Mouse (Mus musculus) forebrain, embryonic 13.5 days (tissue): ENCODE measurements around the gene Actr10. TPM values are rescaled to one million over a fixed set of nuclear protein-coding genes. Genes with fewer than 3 reads are reported as not detected.

Source experiments
- ATAC-seq: fragments of 200-750 bp; cut with Nextera tagmentation; 2 replicates; pipeline ENCODE4 v1.8.0; 2017
- H3K27ac ChIP-seq: fragments of 300-500 bp; sonication (generic); 2 replicates; pipeline ENCODE4 v1.5.1; 2015; ENCODE audit warnings: inconsistent platforms, mild to moderate bottlenecking, moderate library complexity
- H3K27me3 ChIP-seq: fragments of 300-500 bp; sonication (generic); 2 replicates; pipeline ENCODE4 v1.6.1; 2015; ENCODE audit warnings: mild to moderate bottlenecking, inconsistent platforms
- H3K36me3 ChIP-seq: fragments of 300-500 bp; sonication (generic); 2 replicates; pipeline ENCODE4 v1.6.1; 2015; ENCODE audit warnings: mild to moderate bottlenecking, inconsistent platforms; ENCODE audit not compliant: poor library complexity, severe bottlenecking
- H3K4me1 ChIP-seq: fragments of 300-500 bp; sonication (generic); 2 replicates; pipeline ENCODE4 v1.6.1; 2015; ENCODE audit warnings: inconsistent platforms
- H3K4me2 ChIP-seq: fragments of 300-500 bp; sonication (generic); 2 replicates; pipeline ENCODE4 v1.6.1; 2015; ENCODE audit warnings: inconsistent platforms, mild to moderate bottlenecking, moderate library complexity
- H3K4me3 ChIP-seq: fragments of 300-500 bp; sonication (generic); 2 replicates; pipeline ENCODE4 v1.5.1; 2015; ENCODE audit warnings: mild to moderate bottlenecking, inconsistent platforms
- H3K9ac ChIP-seq: fragments of 300-500 bp; sonication (generic); 2 replicates; pipeline ENCODE4 v1.6.1; 2015; ENCODE audit warnings: mild to moderate bottlenecking, inconsistent platforms
- H3K9me3 ChIP-seq: fragments of 300-500 bp; sonication (generic); replicated peaks from 2 replicates; pipeline ENCODE4 v1.6.1; 2016; ENCODE audit warnings: inconsistent platforms
- WGBS: fragments of 180-500 bp; shearing (Covaris S2); methylation state at CpG from one replicate; pipeline ENCODE4 v1.1.7; 2015; 5-methylcytosine and 5-hydroxymethylcytosine counted together
- polyA plus RNA-seq: library from polyadenylated mRNA; unstranded; fragments of >200 nt; fragmentation: Nextera tagmentation; extraction: Ambion mirVana; gene quantifications from 2 replicates; pipeline ENCODE4 v1.2.1, GENCODE M21; 2015

The Actr10 gene
- polyA plus RNA-seq = 272 and 281 TPM in 2 replicates

DNA sequence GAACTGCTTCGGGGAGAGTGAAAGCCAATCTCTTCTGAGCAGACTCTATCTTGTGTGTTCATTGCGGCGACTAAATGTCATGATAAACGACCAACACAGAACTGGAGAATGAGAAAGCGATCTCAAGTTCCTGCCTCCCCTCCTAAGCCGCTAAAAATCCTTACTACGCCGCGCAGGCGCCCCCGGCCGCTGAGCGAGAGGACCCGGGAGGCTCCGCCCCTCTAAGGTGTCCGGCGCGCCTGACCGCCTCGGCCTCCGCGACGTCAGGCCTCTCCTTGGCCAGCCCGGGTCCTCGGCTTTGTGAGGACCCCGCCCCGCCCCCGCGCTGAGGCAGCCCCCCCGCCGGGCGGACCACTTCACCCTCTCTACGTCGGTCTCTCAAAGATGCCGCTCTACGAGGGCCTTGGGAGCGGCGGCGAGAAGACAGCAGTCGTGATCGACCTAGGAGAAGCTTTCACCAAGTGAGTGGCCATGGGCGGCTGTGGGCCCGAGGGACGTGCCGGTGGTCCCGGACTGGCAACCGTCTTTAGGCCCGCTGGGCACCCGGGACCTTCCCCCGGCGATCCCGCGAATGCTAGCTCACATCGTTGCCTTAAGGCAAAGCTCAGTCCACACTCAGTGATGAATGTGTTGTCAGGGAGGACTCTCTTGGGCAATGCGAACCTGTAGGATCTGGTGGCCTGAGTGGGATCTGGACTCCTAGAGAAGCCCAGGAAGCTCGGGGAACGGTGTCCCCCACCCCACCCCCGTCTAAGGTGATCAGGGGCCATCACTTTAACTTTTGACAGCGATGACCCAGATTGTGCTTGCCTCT lies at the start of gene Actr10:
TSS of gene Actr10 (plus strand) at position 287 of the 814 bp plus-strand sequence.
- Histone ChIP-seq H3K9me3 (no peaks in the 10 kb centered on the region), H3K36me3 (peaks cover 14% of the 10 kb centered on the region), H3K27me3 (no peaks in the 10 kb centered on the region), H3K4me3 (peak within 1 kb of the TSS; percentile 86), H3K9ac (peak within 1 kb of the TSS; percentile 92), H3K4me2 (peak within 1 kb of the TSS; percentile 76), H3K4me1 (peaks cover 13% of the 10 kb centered on the region), H3K27ac (peak within 1 kb of the TSS; percentile 74)
- whole genome bisulfite sequencing = under 1% methylated on average over 55 of the region's 59 CpGs
- peak; percentile 99 for ATAC-seq

DNA sequence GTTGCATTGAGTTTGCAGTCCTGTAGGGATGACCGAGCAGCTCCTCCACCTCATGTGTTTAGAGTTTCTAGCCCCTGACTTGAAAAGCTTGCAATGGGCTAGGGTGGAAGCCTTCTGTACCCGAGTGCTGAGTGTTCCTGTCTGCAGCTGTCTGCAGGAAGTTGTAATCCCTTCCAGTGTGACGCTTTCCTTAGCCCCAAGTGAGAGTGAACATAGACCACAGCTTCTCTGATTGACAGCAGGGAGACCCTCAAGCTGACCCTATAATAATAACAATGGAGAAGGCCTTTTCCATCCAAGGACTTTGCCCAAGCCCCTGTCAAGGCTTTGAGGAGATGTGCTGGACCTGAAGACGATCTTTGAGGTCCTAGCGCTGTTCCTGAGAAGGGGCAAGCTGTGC lies 47.3 kb upstream of the Actr10 start:
- no peak for ATAC-seq
- H3K4me2 ChIP-seq = no peak overlapping the region
- H3K4me1 ChIP-seq = no peaks in the 10 kb centered on the region
- no peak overlapping the region for H3K4me3 ChIP-seq
- no peak overlapping the region for H3K9ac ChIP-seq
- H3K27me3 ChIP-seq = no peaks in the 10 kb centered on the region
- WGBS = 73% methylated on average over 5 of the region's 5 CpGs
- peaks cover 26% of the 10 kb centered on the region for H3K36me3 ChIP-seq
- no peaks in the 10 kb centered on the region for H3K9me3 ChIP-seq
- H3K27ac ChIP-seq = no peak overlapping the region

DNA sequence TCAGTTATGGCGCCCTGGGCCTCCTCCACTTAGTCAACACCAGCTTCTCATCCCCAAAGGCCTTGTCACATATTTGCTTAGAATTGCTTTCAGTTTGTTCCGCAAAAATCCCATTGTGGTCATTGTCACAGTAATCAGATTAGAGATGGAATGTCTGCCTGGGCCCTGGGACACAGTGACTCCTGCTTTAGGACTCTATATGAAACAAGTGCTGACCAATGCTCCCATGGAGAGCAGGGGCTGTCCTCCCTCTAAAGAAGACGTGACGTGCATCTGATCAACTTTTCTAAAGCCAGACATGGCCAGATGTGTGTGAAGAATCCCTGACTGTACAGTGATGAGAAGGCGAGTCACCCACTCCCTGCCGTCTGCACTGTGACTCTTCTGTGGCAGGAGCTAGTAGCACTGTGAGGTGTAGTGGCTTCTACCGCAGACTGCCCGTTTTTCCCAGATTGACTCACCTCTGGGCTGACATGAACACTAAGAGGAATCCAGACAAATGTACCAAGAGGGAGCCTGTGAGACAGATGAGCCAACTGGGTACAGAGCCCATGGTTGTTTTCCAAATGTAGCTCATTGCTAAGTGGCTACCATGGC lies 46.7 kb upstream of the Actr10 start:
- no peaks in the 10 kb centered on the region for H3K27me3 ChIP-seq
- no peak overlapping the region for H3K4me2 ChIP-seq
- H3K4me1 ChIP-seq = no peaks in the 10 kb centered on the region
- no peak overlapping the region for H3K27ac ChIP-seq
- peaks cover 26% of the 10 kb centered on the region for H3K36me3 ChIP-seq
- no peaks in the 10 kb centered on the region for H3K9me3 ChIP-seq
- H3K9ac ChIP-seq = no peak overlapping the region
- no peak overlapping the region for H3K4me3 ChIP-seq
- ATAC-seq = no peak
- WGBS = 86% methylated on average over 8 of the region's 8 CpGs

DNA sequence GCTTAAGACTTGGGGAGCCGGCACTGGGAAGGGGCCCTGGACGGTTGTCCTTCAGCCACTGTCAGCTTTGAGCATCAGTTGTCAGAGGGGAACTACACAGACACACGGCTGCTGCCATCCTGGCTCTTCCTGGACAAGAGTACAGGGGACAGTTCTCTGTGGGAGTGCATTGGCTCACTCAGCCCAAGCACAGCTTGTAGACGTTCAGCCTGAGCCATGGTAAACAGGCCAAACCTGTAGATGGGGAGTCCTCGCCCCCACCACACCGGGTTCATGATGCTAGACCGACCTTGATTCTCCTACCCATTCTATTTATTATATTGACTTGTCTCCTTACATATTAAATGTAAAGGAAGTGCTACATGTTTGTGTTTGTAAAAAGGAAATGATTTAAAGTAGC lies 42.4 kb upstream of the Actr10 start:
- no peaks in the 10 kb centered on the region for H3K27me3 ChIP-seq
- no peaks in the 10 kb centered on the region for H3K9me3 ChIP-seq
- H3K36me3 ChIP-seq = peaks cover 30% of the 10 kb centered on the region
- no peak overlapping the region for H3K4me2 ChIP-seq
- no peak overlapping the region for H3K9ac ChIP-seq
- no peak overlapping the region for H3K4me3 ChIP-seq
- no peak overlapping the region for H3K27ac ChIP-seq
- no peaks in the 10 kb centered on the region for H3K4me1 ChIP-seq
- WGBS = 90% methylated on average over 7 of the region's 7 CpGs
- ATAC-seq = no peak

DNA sequence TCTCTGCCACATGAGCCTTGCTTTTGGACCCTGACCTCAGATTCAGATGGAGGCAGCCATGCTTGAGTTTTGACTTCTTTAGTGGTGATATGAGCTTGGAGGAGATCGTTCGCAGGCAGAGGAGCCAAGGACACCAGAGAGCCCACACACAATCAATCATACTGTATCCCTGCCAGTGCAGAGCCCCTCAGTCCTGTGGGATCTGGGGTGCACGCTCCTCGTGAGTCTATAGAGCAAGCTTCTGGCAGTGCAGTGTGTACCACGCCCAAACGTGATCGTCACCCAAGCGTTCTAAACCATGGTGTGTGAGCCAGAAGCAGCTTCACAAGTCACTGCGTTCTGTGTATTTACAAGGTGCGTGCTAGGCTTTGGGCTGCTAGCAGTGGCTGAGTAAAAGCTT lies 41.6 kb upstream of the Actr10 start:
- WGBS = 87% methylated on average over 10 of the region's 10 CpGs
- no peak overlapping the region for H3K27ac ChIP-seq
- ATAC-seq = no peak

DNA sequence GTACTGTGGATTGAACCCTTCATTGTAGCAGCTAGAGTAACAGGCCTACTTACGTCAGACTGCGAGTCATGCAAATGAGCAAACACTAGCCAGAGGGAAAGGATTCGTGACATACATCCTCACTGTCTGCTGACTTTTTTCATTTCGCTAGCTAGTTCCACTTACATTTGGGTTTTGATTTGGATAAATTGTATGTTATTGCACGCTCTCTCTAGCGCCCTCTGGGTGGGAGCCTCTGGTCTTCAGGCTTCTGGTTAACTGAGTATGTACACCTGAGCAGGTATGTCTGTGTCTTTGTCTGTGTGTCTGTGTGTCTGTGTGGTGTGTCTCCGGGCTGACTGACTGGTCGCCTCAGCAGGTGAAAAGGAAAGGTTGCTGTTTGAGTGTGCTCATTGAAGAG lies 40.2 kb upstream of the Actr10 start:
- no peak overlapping the region for H3K9ac ChIP-seq
- no peak overlapping the region for H3K27ac ChIP-seq
- no peaks in the 10 kb centered on the region for H3K9me3 ChIP-seq
- no peaks in the 10 kb centered on the region for H3K27me3 ChIP-seq
- no peak overlapping the region for H3K4me3 ChIP-seq
- H3K4me1 ChIP-seq = no peaks in the 10 kb centered on the region
- ATAC-seq = no peak
- 80% methylated on average over 8 of the region's 8 CpGs for WGBS
- H3K36me3 ChIP-seq = peaks cover 19% of the 10 kb centered on the region
- no peak overlapping the region for H3K4me2 ChIP-seq

More for the DNA sequence above, 41.6 kb upstream of the Actr10 start:
- Histone ChIP-seq H3K27me3 (no peaks in the 10 kb centered on the region), H3K4me1 (no peaks in the 10 kb centered on the region), H3K4me2 (no peak overlapping the region), H3K9ac (no peak overlapping the region), H3K9me3 (no peaks in the 10 kb centered on the region), H3K36me3 (peaks cover 22% of the 10 kb centered on the region), H3K4me3 (no peak overlapping the region)

DNA sequence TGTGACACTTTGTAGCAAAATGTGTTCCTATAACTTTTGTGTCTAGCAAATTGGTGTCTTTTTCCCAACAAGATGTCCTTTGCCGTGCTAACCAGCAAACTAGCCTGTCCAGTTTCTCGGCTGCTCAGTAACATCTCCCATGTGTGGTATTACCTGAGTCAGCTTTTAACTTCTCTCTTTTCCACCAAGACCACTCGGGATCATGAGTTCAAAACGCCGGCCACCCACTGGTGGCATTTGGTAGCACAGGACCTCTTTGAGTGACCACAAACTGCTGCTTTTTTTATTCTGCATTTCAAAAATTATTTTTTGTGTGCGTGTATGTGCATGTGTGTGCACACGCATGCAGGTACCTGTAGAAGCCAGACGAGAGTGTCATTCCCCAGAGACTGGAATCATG lies 39.2 kb upstream of the Actr10 start:
- Histone ChIP-seq H3K9me3 (no peaks in the 10 kb centered on the region), H3K27me3 (no peaks in the 10 kb centered on the region), H3K4me3 (no peak overlapping the region), H3K4me2 (no peak overlapping the region), H3K27ac (no peak overlapping the region), H3K36me3 (peaks cover 19% of the 10 kb centered on the region), H3K9ac (no peak overlapping the region), H3K4me1 (no peaks in the 10 kb centered on the region)
- 88% methylated on average over 8 of the region's 8 CpGs for WGBS
- ATAC-seq = no peak

DNA sequence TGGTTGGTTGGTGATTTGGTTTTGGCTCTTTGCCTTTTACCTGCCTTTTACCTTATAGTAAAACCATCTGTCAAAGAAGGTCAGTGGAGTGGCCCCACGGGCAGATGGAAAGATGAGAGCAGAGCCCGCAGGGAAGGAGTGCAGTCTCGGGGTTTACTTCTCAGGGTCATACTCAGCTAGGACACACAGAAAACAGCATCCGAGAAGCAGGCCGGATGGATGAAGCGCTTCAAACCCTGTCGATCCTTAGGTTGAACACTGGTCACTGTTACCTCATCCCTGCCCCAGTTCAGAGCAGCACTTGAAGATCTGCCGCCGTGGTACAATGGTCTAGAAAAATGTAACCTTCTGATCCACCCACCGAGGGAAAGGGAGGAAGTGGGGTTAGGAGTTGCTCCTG lies 33.2 kb upstream of the Actr10 start:
- H3K4me2 ChIP-seq = no peak overlapping the region
- no peak overlapping the region for H3K27ac ChIP-seq
- H3K9ac ChIP-seq = no peak overlapping the region
- H3K36me3 ChIP-seq = peaks cover 1% of the 10 kb centered on the region; the same call in 1 of the 2 replicates
- no peaks in the 10 kb centered on the region for H3K27me3 ChIP-seq
- no peaks in the 10 kb centered on the region for H3K4me1 ChIP-seq
- WGBS = 91% methylated on average over 10 of the region's 10 CpGs
- no peak for ATAC-seq
- H3K9me3 ChIP-seq = no peaks in the 10 kb centered on the region
- no peak overlapping the region for H3K4me3 ChIP-seq

DNA sequence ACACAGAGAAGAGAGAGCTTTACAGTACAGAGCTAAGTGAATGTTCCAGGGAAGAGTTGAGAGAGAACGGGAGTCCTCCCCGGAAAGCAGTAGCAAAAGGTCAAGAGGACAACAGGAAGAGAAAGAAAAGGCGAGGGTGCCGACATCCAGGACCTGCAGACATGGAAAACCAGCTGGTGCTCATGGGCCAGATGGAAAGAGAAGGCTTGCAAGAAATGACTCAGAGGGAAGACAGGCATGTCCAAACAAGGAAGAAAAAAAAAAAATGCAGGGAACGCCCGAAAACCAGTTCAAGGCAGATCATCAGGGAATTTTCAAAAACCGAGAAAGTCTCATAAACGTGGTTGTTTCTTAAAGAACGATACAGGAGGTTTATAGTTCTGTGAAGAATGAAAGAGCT lies 30.8 kb upstream of the Actr10 start:
- WGBS = 88% methylated on average over 9 of the region's 9 CpGs
- H3K9me3 ChIP-seq = no peaks in the 10 kb centered on the region

DNA sequence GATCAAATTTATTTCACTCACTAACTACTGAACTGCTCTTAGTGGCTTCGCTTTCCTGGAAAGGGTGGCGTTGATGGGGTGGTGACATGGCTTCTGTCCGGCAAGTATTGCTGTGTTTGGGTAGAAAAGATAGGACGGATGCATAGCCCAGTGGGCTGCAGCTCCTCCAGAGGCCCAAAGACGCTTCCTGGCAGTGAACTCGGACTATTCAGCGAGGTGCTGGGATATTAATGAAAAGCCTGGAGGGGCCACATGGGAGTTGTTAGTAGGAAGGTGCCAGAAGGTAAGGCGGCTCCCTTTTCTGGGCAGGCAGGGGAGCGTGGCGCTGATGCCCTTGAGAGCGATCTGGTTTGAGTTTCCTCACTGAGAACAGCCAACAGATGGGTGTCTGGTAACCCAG lies 30.0 kb upstream of the Actr10 start:
- Histone ChIP-seq H3K4me3 (no peak overlapping the region), H3K9ac (no peak overlapping the region), H3K9me3 (no peaks in the 10 kb centered on the region), H3K27me3 (no peaks in the 10 kb centered on the region), H3K4me2 (no peak overlapping the region), H3K36me3 (no peaks in the 10 kb centered on the region), H3K4me1 (peaks cover 4% of the 10 kb centered on the region; the same call in 1 of the 2 replicates), H3K27ac (no peak overlapping the region)
- ATAC-seq = no peak
- WGBS = 91% methylated on average over 11 of the region's 11 CpGs

More for the DNA sequence above, 30.8 kb upstream of the Actr10 start:
- Histone ChIP-seq H3K9ac (no peak overlapping the region), H3K27ac (no peak overlapping the region), H3K27me3 (no peaks in the 10 kb centered on the region), H3K36me3 (no peaks in the 10 kb centered on the region), H3K4me2 (no peak overlapping the region), H3K4me1 (peaks cover 2% of the 10 kb centered on the region; the same call in 1 of the 2 replicates), H3K4me3 (no peak overlapping the region)
- ATAC-seq = no peak

DNA sequence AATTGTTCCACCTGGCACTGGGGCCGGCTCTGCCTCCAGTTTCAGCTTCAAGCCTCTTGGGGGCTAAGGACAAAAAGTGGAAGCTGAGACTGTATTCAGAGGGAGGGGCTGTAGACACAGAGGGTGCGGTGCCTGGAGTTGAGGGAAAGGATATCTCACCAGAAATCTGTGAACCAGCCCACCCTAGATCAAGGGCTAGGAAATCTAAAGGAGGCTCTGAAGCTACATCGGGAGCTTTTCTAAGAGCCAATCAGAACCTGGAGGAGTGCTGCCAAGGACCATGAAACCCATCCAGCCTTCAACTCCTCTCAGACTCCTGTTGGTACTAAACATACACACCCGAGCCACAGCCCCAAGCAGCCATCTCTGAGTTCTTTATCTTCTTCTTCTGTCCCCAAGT lies 29.6 kb upstream of the Actr10 start:
- WGBS = 85% methylated on average over 4 of the region's 4 CpGs
- no peaks in the 10 kb centered on the region for H3K9me3 ChIP-seq
- H3K9ac ChIP-seq = no peak overlapping the region
- no peak overlapping the region for H3K27ac ChIP-seq
- H3K36me3 ChIP-seq = no peaks in the 10 kb centered on the region
- no peak overlapping the region for H3K4me2 ChIP-seq
- ATAC-seq = no peak
- no peaks in the 10 kb centered on the region for H3K27me3 ChIP-seq
- no peak overlapping the region for H3K4me3 ChIP-seq
- peaks cover 4% of the 10 kb centered on the region; the same call in 1 of the 2 replicates for H3K4me1 ChIP-seq

DNA sequence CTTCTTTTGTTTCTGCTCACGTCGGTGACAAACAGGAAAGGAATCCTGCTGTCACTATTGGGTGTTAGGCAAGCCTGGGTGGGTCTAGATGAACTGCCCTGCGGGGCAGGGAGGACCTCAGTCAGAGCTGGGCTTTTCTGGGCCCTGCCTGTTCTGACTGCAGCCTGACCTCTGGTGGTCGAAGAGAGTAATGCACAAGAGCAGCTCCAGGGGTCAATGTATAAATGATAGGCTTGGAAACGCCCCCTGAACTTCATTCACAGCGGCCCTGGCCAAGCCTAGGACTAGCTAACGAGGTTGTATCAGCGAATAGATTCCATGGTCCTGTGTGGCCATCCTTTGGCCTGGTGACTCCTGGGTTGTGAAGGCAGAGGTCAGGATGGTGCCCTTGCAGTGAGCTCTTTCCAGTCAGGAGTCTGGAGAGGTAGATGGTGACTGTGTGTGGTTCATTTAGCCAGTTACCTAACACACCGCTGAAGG lies 27.4 kb upstream of the Actr10 start:
- H3K36me3 ChIP-seq = no peaks in the 10 kb centered on the region
- H3K4me3 ChIP-seq = no peak overlapping the region

More for the DNA sequence above, 27.4 kb upstream of the Actr10 start:
- peaks cover 4% of the 10 kb centered on the region; the same call in 1 of the 2 replicates for H3K4me1 ChIP-seq
- no peaks in the 10 kb centered on the region for H3K9me3 ChIP-seq
- H3K27ac ChIP-seq = no peak overlapping the region
- no peak overlapping the region for H3K4me2 ChIP-seq
- H3K27me3 ChIP-seq = no peaks in the 10 kb centered on the region
- WGBS = 8% methylated on average over 9 of the region's 9 CpGs
- no peak overlapping the region for H3K9ac ChIP-seq
- peak; percentile 75 for ATAC-seq
